Mouse (Mus musculus) embryonic facial prominence, embryonic 14.5 days (tissue): Measurements from ENCODE around the gene Neurl1a. TPM values are rescaled to one million over a fixed set of nuclear protein-coding genes. Genes with fewer than 3 reads are reported as not detected.

Source experiments
- ATAC-seq: fragments of 200-750 bp; cut with Nextera tagmentation; 2 replicates; pipeline ENCODE4 v1.8.0; 2017; ENCODE audit warnings: low read depth, moderate number of reproducible peaks, moderate TSS enrichment
- DNase-seq: peaks from one replicate; pipeline ENCODE4 v3.0.0-alpha.2; 2015; ENCODE audit warnings: low spot score
- H3K27ac ChIP-seq: fragments of 300-500 bp; sonication (generic); replicated peaks from 2 replicates; pipeline ENCODE4 v1.5.1; 2014; ENCODE audit warnings: low read depth, mild to moderate bottlenecking, low read length, moderate library complexity
- H3K27me3 ChIP-seq: fragments of 300-500 bp; sonication (generic); replicated peaks from 2 replicates; pipeline ENCODE4 v1.6.1; 2014; ENCODE audit warnings: low read length; ENCODE audit not compliant: control insufficient read depth, insufficient read depth
- H3K36me3 ChIP-seq: fragments of 300-500 bp; sonication (generic); 2 replicates; pipeline ENCODE4 v1.6.1; 2014; ENCODE audit warnings: low read length, mixed read lengths; ENCODE audit not compliant: control insufficient read depth, insufficient read depth
- H3K4me1 ChIP-seq: fragments of 300-500 bp; sonication (generic); 2 replicates; pipeline ENCODE4 v1.6.1; 2014; ENCODE audit warnings: antibody characterized with exemption, low read length; ENCODE audit not compliant: control insufficient read depth, insufficient read depth
- H3K4me2 ChIP-seq: fragments of 300-500 bp; sonication (generic); 2 replicates; pipeline ENCODE4 v1.6.1; 2014; ENCODE audit warnings: low read depth, mild to moderate bottlenecking, low read length, moderate library complexity, mixed read lengths
- H3K4me3 ChIP-seq: fragments of 300-500 bp; sonication (generic); 2 replicates; pipeline ENCODE4 v1.5.1; 2014; ENCODE audit warnings: low read depth, mild to moderate bottlenecking, low read length
- H3K9ac ChIP-seq: fragments of 300-500 bp; sonication (generic); 2 replicates; pipeline ENCODE4 v1.6.1; 2014; ENCODE audit warnings: low read depth, mild to moderate bottlenecking, low read length, moderate library complexity, mixed read lengths
- H3K9me3 ChIP-seq: fragments of 300-500 bp; sonication (generic); 2 replicates; pipeline ENCODE4 v1.6.1; 2016; ENCODE audit warnings: low read length; ENCODE audit not compliant: control insufficient read depth
- WGBS: fragments of 180-500 bp; shearing (Covaris S2); extraction: QIAGEN DNeasy Blood & Tissue Kit; methylation state at CpG from one replicate; pipeline ENCODE4 v1.1.7; 2014; 5-methylcytosine and 5-hydroxymethylcytosine counted together
- polyA plus RNA-seq: library from polyadenylated mRNA; unstranded; fragments of >200 nt; fragmentation: Nextera tagmentation; extraction: Ambion mirVana; gene quantifications from 2 replicates; pipeline ENCODE4 v1.2.1, GENCODE M21; 2014

The Neurl1a gene
- polyA plus RNA-seq, 1 experiment from 2014 or later = 8.2 TPM

- DNase-seq (peak; percentile 71), ATAC-seq (peak; percentile 53; the same call in 1 of the 2 replicates)
- H3K36me3 ChIP-seq = no peaks in the 10 kb centered on the region
- peaks cover 24% of the 10 kb centered on the region for H3K27me3 ChIP-seq
- H3K9me3 ChIP-seq = no peaks in the 10 kb centered on the region
- H3K4me1 ChIP-seq = peaks cover 12% of the 10 kb centered on the region
- no peak overlapping the region for H3K4me3 ChIP-seq
- 54% methylated on average over 15 of the region's 16 CpGs for WGBS
- H3K27ac ChIP-seq = peak overlapping the region; percentile 39; the same call in 1 of the 2 replicates
- H3K9ac ChIP-seq = 0 out of 2 replicates have a peak overlapping the region, but pooled peaks have one; percentile 4
- no peak overlapping the region for H3K4me2 ChIP-seq
Observed at GRCm38 (mm10) chr19:47248906-47249568, 70.4 kb downstream of the Neurl1a start.

- H3K4me1 ChIP-seq = peaks cover 12% of the 10 kb centered on the region
- no peaks in the 10 kb centered on the region for H3K36me3 ChIP-seq
- H3K4me2 ChIP-seq = no peak overlapping the region
- peaks cover 29% of the 10 kb centered on the region for H3K27me3 ChIP-seq
- H3K9ac ChIP-seq = no peak overlapping the region
- DNase-seq = no peak
- no peak overlapping the region for H3K27ac ChIP-seq
- H3K4me3 ChIP-seq = no peak overlapping the region
- H3K9me3 ChIP-seq = no peaks in the 10 kb centered on the region
- WGBS = 67% methylated on average over 6 of the region's 6 CpGs
- ATAC-seq = no peak
Observed at GRCm38 (mm10) chr19:47250931-47251330, 72.3 kb downstream of the Neurl1a start.

GRCm38 (mm10) chr19:47253053-47253628 lies 74.5 kb downstream of the Neurl1a start:
- Histone ChIP-seq H3K27ac (no peak overlapping the region), H3K4me3 (peak overlapping the region; percentile 41), H3K36me3 (no peaks in the 10 kb centered on the region), H3K27me3 (peaks cover 29% of the 10 kb centered on the region), H3K4me2 (peak overlapping the region; percentile 65), H3K9me3 (no peaks in the 10 kb centered on the region), H3K9ac (peak overlapping the region; percentile 30), H3K4me1 (peaks cover 12% of the 10 kb centered on the region; the same call in 1 of the 2 replicates)
- DNase-seq = peak; percentile 31
- ATAC-seq = 0 out of 2 replicates have a peak, but pooled peaks have one; percentile 21
- 5% methylated on average over 46 of the region's 90 CpGs for WGBS

- Histone ChIP-seq H3K27ac (no peak overlapping the region), H3K9ac (no peak overlapping the region), H3K4me2 (no peak overlapping the region), H3K27me3 (peaks cover 29% of the 10 kb centered on the region), H3K4me1 (peaks cover 7% of the 10 kb centered on the region; the same call in 1 of the 2 replicates), H3K4me3 (no peak overlapping the region), H3K36me3 (no peaks in the 10 kb centered on the region), H3K9me3 (no peaks in the 10 kb centered on the region)
- 64% methylated on average over 2 of the region's 2 CpGs for WGBS
- ATAC-seq = no peak
- no peak for DNase-seq
Observed at GRCm38 (mm10) chr19:47255036-47255435, 76.4 kb downstream of the Neurl1a start.

- Histone ChIP-seq H3K27me3 (peaks cover 29% of the 10 kb centered on the region), H3K4me2 (no peak overlapping the region), H3K4me1 (peaks cover 7% of the 10 kb centered on the region; the same call in 1 of the 2 replicates), H3K9ac (no peak overlapping the region), H3K36me3 (no peaks in the 10 kb centered on the region), H3K27ac (no peak overlapping the region), H3K9me3 (no peaks in the 10 kb centered on the region), H3K4me3 (no peak overlapping the region)
- DNase-seq = no peak
- 62% methylated on average over 6 of the region's 6 CpGs for WGBS
- no peak for ATAC-seq
Observed at GRCm38 (mm10) chr19:47255919-47256318, 77.3 kb downstream of the Neurl1a start.

- Histone ChIP-seq H3K9me3 (no peaks in the 10 kb centered on the region), H3K4me1 (no peaks in the 10 kb centered on the region), H3K4me2 (no peak overlapping the region), H3K27me3 (no peaks in the 10 kb centered on the region), H3K27ac (no peak overlapping the region), H3K9ac (no peak overlapping the region), H3K4me3 (no peak overlapping the region), H3K36me3 (0 out of 2 replicates have a peak, but pooled peaks cover 7% of the 10 kb centered on the region)
- WGBS = 2% methylated on average over 5 of the region's 5 CpGs
- DNase-seq = peak; percentile 42
- ATAC-seq = peak; percentile 38
Observed at GRCm38 (mm10) chr19:47259581-47259980, 81.0 kb downstream of the Neurl1a start.

- no peak overlapping the region for H3K9ac ChIP-seq
- no peak overlapping the region for H3K4me3 ChIP-seq
- no peak for ATAC-seq
- WGBS = 80% methylated on average over 8 of the region's 8 CpGs
- no peak for DNase-seq
- peaks cover 21% of the 10 kb centered on the region for H3K36me3 ChIP-seq
- no peak overlapping the region for H3K27ac ChIP-seq
- no peaks in the 10 kb centered on the region for H3K4me1 ChIP-seq
- H3K9me3 ChIP-seq = no peaks in the 10 kb centered on the region
- no peaks in the 10 kb centered on the region for H3K27me3 ChIP-seq
- H3K4me2 ChIP-seq = no peak overlapping the region
Observed at GRCm38 (mm10) chr19:47261196-47261595, 82.6 kb downstream of the Neurl1a start.

GRCm38 (mm10) chr19:47263621-47264020 lies 85.0 kb downstream of the Neurl1a start:
- Histone ChIP-seq H3K4me3 (no peak overlapping the region), H3K9me3 (no peaks in the 10 kb centered on the region), H3K27ac (no peak overlapping the region), H3K4me1 (no peaks in the 10 kb centered on the region), H3K27me3 (no peaks in the 10 kb centered on the region), H3K9ac (no peak overlapping the region), H3K4me2 (no peak overlapping the region), H3K36me3 (peaks cover 45% of the 10 kb centered on the region)
- ATAC-seq (no peak), DNase-seq (no peak)
- 88% methylated on average over 8 of the region's 8 CpGs for WGBS
